18 mouse cellular contexts compared by ENCODE assay signal in genomic region chr8:81608082-81608481, GRCm38 (mm10).
"Had no signal": no experiment of that assay in that cellular context is flagged by ENCODE, and none has a peak within 500 bp of the region (broad histone marks: within the 10 kb centered on the region; RNA-seq: fewer than 3 reads in every experiment).

No protein-coding gene starts in this region.

- H3K27me3 ChIP-seq: limb, embryonic 15.5 days; liver, embryonic 12.5 days; lung, embryonic 15.5 days; midbrain, embryonic 12.5 days; neural tube, embryonic 13.5 days; neural tube, embryonic 15.5 days had no signal

- H3K27ac ChIP-seq: limb, embryonic 15.5 days; liver, embryonic 12.5 days; liver, embryonic 14.5 days; lung, embryonic 15.5 days; midbrain, embryonic 12.5 days; neural tube, embryonic 13.5 days; neural tube, embryonic 15.5 days had no signal

- H3K36me3 ChIP-seq: limb, embryonic 15.5 days; liver, embryonic 12.5 days; lung, embryonic 15.5 days; midbrain, embryonic 12.5 days; neural tube, embryonic 13.5 days; neural tube, embryonic 15.5 days had no signal

- H3K4me1 ChIP-seq: limb, embryonic 15.5 days; liver, embryonic 12.5 days; lung, embryonic 15.5 days; midbrain, embryonic 12.5 days; neural tube, embryonic 13.5 days; neural tube, embryonic 15.5 days had no signal

- DNase-seq: midbrain, embryonic 14.5 days; retina, postnatal 1 day; right cerebral cortex, adult 18-20 months; right cerebral cortex, postnatal 25 days; right cerebral cortex, postnatal 4 days; spleen, adult 18-20 months; thymus, adult 18-20 months; thymus, postnatal 14 days; thymus, postnatal 36 days had no signal

- ATAC-seq: liver, embryonic 12.5 days; midbrain, embryonic 16.5 days had no signal

- H3K9ac ChIP-seq: limb, embryonic 15.5 days; liver, embryonic 12.5 days; liver, embryonic 14.5 days; lung, embryonic 15.5 days; midbrain, embryonic 12.5 days; neural tube, embryonic 13.5 days; neural tube, embryonic 15.5 days had no signal

- H3K4me2 ChIP-seq: limb, embryonic 15.5 days; liver, embryonic 12.5 days; lung, embryonic 15.5 days; midbrain, embryonic 12.5 days; neural tube, embryonic 13.5 days; neural tube, embryonic 15.5 days had no signal

- H3K4me3 ChIP-seq: limb, embryonic 15.5 days; liver, embryonic 12.5 days; lung, embryonic 15.5 days; midbrain, embryonic 12.5 days; myocyte; neural tube, embryonic 13.5 days; neural tube, embryonic 15.5 days had no signal

- H3K9me3 ChIP-seq: limb, embryonic 15.5 days; liver, embryonic 12.5 days; lung, embryonic 15.5 days; midbrain, embryonic 12.5 days; neural tube, embryonic 13.5 days; neural tube, embryonic 15.5 days had no signal
